Mouse (Mus musculus) liver (tissue): ENCODE measurements around the gene Kcnq2.
A peak's percentile ranks its signal among the peaks of the same experiment; 100 is the strongest.

Experiments used
- DNase-seq: peaks from one replicate; pipeline ENCODE4 v3.0.0-alpha.2; 2020; ENCODE audit warnings: mixed read lengths

The Kcnq2 gene

GRCm38 (mm10) chr2:181134591-181135445 is at the start of gene Kcnq2:
Gene Kcnq2, minus strand, starts transcription at chr2:181135300.
- DNase-seq = no peak

GRCm38 (mm10) chr2:181180898-181181297 is 45.8 kb upstream of the Kcnq2 start:
- no peak for DNase-seq

- no peak for DNase-seq
These were observed 43.4 kb upstream of the Kcnq2 start for GRCm38 (mm10) chr2:181178471-181178870.

- DNase-seq = no peak
These were observed 42.9 kb upstream of the Kcnq2 start for GRCm38 (mm10) chr2:181178015-181178414.

- DNase-seq = no peak
These were observed 39.5 kb upstream of the Kcnq2 start for GRCm38 (mm10) chr2:181174646-181175045.

- no peak for DNase-seq
These were observed 31.4 kb upstream of the Kcnq2 start for GRCm38 (mm10) chr2:181166469-181166868.

GRCm38 (mm10) chr2:181160821-181161220 is 25.7 kb upstream of the Kcnq2 start:
- no peak for DNase-seq

- DNase-seq = no peak
These were observed 24.7 kb upstream of the Kcnq2 start for GRCm38 (mm10) chr2:181159771-181160170.

GRCm38 (mm10) chr2:181159091-181159514 is 24.0 kb upstream of the Kcnq2 start:
- DNase-seq = no peak

GRCm38 (mm10) chr2:181158471-181158870 is 23.4 kb upstream of the Kcnq2 start:
- no peak for DNase-seq

- DNase-seq = no peak
These were observed 22.7 kb upstream of the Kcnq2 start for GRCm38 (mm10) chr2:181157716-181158302.

GRCm38 (mm10) chr2:181157180-181157579 is 22.1 kb upstream of the Kcnq2 start:
- no peak for DNase-seq

GRCm38 (mm10) chr2:181156248-181157121 is 21.4 kb upstream of the Kcnq2 start, which contains the start of gene Eef1a2:
Gene Eef1a2, minus strand, starts transcription at chr2:181157014.
- DNase-seq = no peak

GRCm38 (mm10) chr2:181155801-181156200 is 20.7 kb upstream of the Kcnq2 start:
- DNase-seq = no peak

GRCm38 (mm10) chr2:181154831-181155415 is 19.8 kb upstream of the Kcnq2 start:
- no peak for DNase-seq

GRCm38 (mm10) chr2:181154361-181154760 is 19.3 kb upstream of the Kcnq2 start:
- DNase-seq = no peak

GRCm38 (mm10) chr2:181153837-181154236 is 18.7 kb upstream of the Kcnq2 start:
- peak; percentile 16 for DNase-seq

GRCm38 (mm10) chr2:181153131-181153530 is 18.0 kb upstream of the Kcnq2 start:
- DNase-seq = no peak

- no peak for DNase-seq
These were observed 17.6 kb upstream of the Kcnq2 start for GRCm38 (mm10) chr2:181152701-181153100.

- no peak for DNase-seq
These were observed 15.2 kb upstream of the Kcnq2 start for GRCm38 (mm10) chr2:181150281-181150680.

GRCm38 (mm10) chr2:181148318-181148955 is 13.3 kb upstream of the Kcnq2 start:
- no peak for DNase-seq
